Mouse (Mus musculus): ENCODE measurements at regions not wholly inside any gene's neighbourhood (a gene's known extent, or its start where the extent isn't known, plus 50 kb on each side); places are given as distances from the start of the nearest gene placed in this dataset.
"Not testable (repeated sequence)": the region's sequence is repeated elsewhere in the genome, so short reads cannot be mapped to it uniquely, and the experiment has no call there.

DNA sequence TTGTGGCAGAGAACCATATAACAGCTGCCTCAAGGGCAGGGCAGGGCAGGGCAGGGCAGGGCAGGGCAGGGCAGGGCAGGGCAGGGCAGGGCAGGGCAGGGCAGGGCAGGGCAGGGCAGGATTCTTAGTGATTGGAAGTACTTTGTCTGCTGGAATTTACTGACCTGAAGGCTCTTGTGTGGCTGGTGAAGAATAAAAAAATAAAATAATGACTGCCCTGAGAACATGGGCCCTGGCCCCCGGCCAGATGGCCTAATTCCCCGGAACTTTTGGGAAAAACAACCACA, 169.3 kb downstream of the Qk start:
- DNase-seq (ENCODE audit: low spot score, missing footprints); H3K9ac ChIP-seq (ENCODE audit: low read length); H3K4me3 ChIP-seq (ENCODE audit: low read depth, low read length); H3K9me3 ChIP-seq (ENCODE audit: control insufficient read depth, low read length); ATAC-seq (ENCODE audit: low FRiP score); H3K27me3 ChIP-seq (ENCODE audit: control insufficient read depth, insufficient read depth, low read length); H3K4me2 ChIP-seq; H3K36me3 ChIP-seq (ENCODE audit: control insufficient read depth, insufficient read depth, low read length); H3K27ac ChIP-seq (ENCODE audit: low read depth, low read length): not testable (repeated sequence)
- 89% methylated on average over 1 of the region's 2 CpGs for WGBS
- peaks cover 11% of the 10 kb centered on the region for H3K4me1 ChIP-seq (ENCODE audit: control insufficient read depth, insufficient read depth, low read length)

GRCm38 (mm10) chr17:10149682-10150402, 169.8 kb downstream of the Qk start:
- no peaks in the 10 kb centered on the region for H3K9me3 ChIP-seq (ENCODE audit: control insufficient read depth, low read length)
- H3K36me3 ChIP-seq (ENCODE audit: control insufficient read depth, insufficient read depth, low read length): no peaks in the 10 kb centered on the region
- 66% methylated on average over 8 of the region's 8 CpGs for WGBS
- DNase-seq (ENCODE audit: low spot score, missing footprints) (peak; percentile 80), ATAC-seq (ENCODE audit: low FRiP score) (no peak)
- no peak overlapping the region for H3K4me2 ChIP-seq
- H3K27ac ChIP-seq (ENCODE audit: low read depth, low read length): no peak overlapping the region
- H3K4me1 ChIP-seq (ENCODE audit: control insufficient read depth, insufficient read depth, low read length): peaks cover 11% of the 10 kb centered on the region
- no peaks in the 10 kb centered on the region for H3K27me3 ChIP-seq (ENCODE audit: control insufficient read depth, insufficient read depth, low read length)
- H3K9ac ChIP-seq (ENCODE audit: low read length): no peak overlapping the region
- H3K4me3 ChIP-seq (ENCODE audit: low read depth, low read length): no peak overlapping the region

- Histone ChIP-seq H3K27me3 (ENCODE audit: control insufficient read depth, insufficient read depth, low read length) (no peaks in the 10 kb centered on the region), H3K9me3 (ENCODE audit: control insufficient read depth, low read length) (no peaks in the 10 kb centered on the region), H3K27ac (ENCODE audit: low read depth, low read length) (no peak overlapping the region), H3K4me2 (no peak overlapping the region), H3K4me1 (ENCODE audit: control insufficient read depth, insufficient read depth, low read length) (peaks cover 11% of the 10 kb centered on the region), H3K4me3 (ENCODE audit: low read depth, low read length) (no peak overlapping the region), H3K9ac (ENCODE audit: low read length) (peak overlapping the region; percentile 24; the same call in 1 of the 2 replicates), H3K36me3 (ENCODE audit: control insufficient read depth, insufficient read depth, low read length) (no peaks in the 10 kb centered on the region)
- DNase-seq (ENCODE audit: low spot score, missing footprints) (peak; percentile 88), ATAC-seq (ENCODE audit: low FRiP score) (peak; percentile 88)
- 16% methylated on average over 8 of the region's 8 CpGs for WGBS
These were observed 172.5 kb downstream of the Qk start for GRCm38 (mm10) chr17:10147106-10147505.

GRCm38 (mm10) chr17:10146576-10146975, 173.1 kb downstream of the Qk start:
- Histone ChIP-seq H3K27me3 (ENCODE audit: control insufficient read depth, insufficient read depth, low read length) (no peaks in the 10 kb centered on the region), H3K9me3 (ENCODE audit: control insufficient read depth, low read length) (no peaks in the 10 kb centered on the region), H3K27ac (ENCODE audit: low read depth, low read length) (no peak overlapping the region), H3K4me3 (ENCODE audit: low read depth, low read length) (no peak overlapping the region), H3K9ac (ENCODE audit: low read length) (no peak overlapping the region), H3K4me1 (ENCODE audit: control insufficient read depth, insufficient read depth, low read length) (peaks cover 11% of the 10 kb centered on the region), H3K4me2 (no peak overlapping the region), H3K36me3 (ENCODE audit: control insufficient read depth, insufficient read depth, low read length) (no peaks in the 10 kb centered on the region)
- ATAC-seq (ENCODE audit: low FRiP score): no peak
- 77% methylated on average over 3 of the region's 3 CpGs for WGBS
- no peak for DNase-seq (ENCODE audit: low spot score, missing footprints)

DNA sequence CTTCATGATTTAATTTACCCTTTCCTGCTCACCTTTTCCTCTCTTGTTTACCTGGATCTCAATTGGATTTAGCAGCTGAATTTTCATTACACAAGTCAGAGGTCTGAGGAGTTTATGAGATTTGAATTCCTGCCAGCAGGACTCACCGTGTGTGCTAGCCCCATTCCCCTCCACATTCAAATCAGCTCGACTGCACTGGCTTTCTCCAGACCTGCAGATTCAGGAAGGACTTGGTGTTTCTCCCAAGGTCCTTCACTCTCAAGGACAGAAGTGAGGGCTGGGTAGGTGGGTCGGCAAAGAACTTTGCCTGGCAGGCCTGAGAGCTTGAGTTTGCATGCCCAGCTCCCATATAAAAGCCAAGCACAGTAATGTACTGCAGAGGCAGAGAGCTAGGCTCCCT, 180.8 kb downstream of the Qk start:
- Histone ChIP-seq H3K9me3 (ENCODE audit: control insufficient read depth, low read length) (no peaks in the 10 kb centered on the region), H3K4me3 (ENCODE audit: low read depth, low read length) (no peak overlapping the region), H3K27me3 (ENCODE audit: control insufficient read depth, insufficient read depth, low read length) (no peaks in the 10 kb centered on the region), H3K4me2 (no peak overlapping the region), H3K9ac (ENCODE audit: low read length) (no peak overlapping the region), H3K27ac (ENCODE audit: low read depth, low read length) (no peak overlapping the region), H3K4me1 (ENCODE audit: control insufficient read depth, insufficient read depth, low read length) (no peaks in the 10 kb centered on the region), H3K36me3 (ENCODE audit: control insufficient read depth, insufficient read depth, low read length) (no peaks in the 10 kb centered on the region)
- no peak for ATAC-seq (ENCODE audit: low FRiP score)
- no peak for DNase-seq (ENCODE audit: low spot score, missing footprints)
- 66% methylated on average over 3 of the region's 3 CpGs for WGBS

DNA sequence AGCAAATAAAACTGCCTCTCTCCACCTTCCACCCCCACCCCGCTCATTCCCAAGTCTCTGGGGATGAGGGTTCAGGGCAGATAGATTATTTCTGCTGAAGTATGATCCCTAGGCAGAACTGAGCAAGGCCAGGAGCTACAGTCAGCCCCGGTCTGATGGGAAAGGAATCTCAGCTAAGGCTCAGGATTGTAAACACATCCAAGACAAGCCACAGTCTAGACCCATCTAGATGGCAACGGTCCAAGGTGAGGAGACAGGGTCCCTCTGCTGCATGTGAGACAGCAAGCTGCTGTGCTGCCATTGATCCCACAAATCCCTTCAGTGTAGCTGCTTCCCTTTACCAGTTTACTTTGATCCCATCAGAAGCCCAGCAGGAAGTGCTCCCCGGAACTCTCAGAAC, 181.3 kb downstream of the Qk start:
- H3K4me2 ChIP-seq: no peak overlapping the region
- H3K27ac ChIP-seq (ENCODE audit: low read depth, low read length): no peak overlapping the region
- DNase-seq (ENCODE audit: low spot score, missing footprints): no peak
- H3K9me3 ChIP-seq (ENCODE audit: control insufficient read depth, low read length): no peaks in the 10 kb centered on the region
- no peak overlapping the region for H3K9ac ChIP-seq (ENCODE audit: low read length)
- WGBS: 73% methylated on average over 4 of the region's 4 CpGs
- no peak for ATAC-seq (ENCODE audit: low FRiP score)
- no peaks in the 10 kb centered on the region for H3K4me1 ChIP-seq (ENCODE audit: control insufficient read depth, insufficient read depth, low read length)
- no peaks in the 10 kb centered on the region for H3K36me3 ChIP-seq (ENCODE audit: control insufficient read depth, insufficient read depth, low read length)
- H3K4me3 ChIP-seq (ENCODE audit: low read depth, low read length): no peak overlapping the region
- no peaks in the 10 kb centered on the region for H3K27me3 ChIP-seq (ENCODE audit: control insufficient read depth, insufficient read depth, low read length)

DNA sequence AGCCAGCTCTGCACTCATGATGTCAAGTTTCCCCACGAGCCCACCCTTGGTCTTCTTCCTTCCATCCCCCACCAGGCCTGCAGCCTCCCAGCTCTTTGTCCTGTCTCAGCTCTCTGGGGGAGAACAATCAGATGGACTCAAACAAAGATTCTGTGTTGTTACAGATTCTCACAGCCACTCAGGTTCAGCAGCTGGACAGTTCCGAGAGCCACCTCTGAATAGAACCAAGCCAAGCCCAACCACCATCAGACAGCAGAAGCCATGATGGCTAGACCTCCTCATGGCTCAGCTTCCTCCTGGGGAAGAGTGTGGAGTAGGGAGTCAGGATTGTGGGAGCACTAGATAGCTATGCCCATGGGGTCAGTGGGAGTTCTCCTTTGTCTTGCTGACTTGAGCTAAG, 184.5 kb downstream of the Qk start:
- ATAC-seq (ENCODE audit: low FRiP score) (no peak), DNase-seq (ENCODE audit: low spot score, missing footprints) (no peak)
- WGBS: 75% methylated on average over 2 of the region's 2 CpGs
- Histone ChIP-seq H3K9ac (ENCODE audit: low read length) (no peak overlapping the region), H3K27me3 (ENCODE audit: control insufficient read depth, insufficient read depth, low read length) (no peaks in the 10 kb centered on the region), H3K4me2 (no peak overlapping the region), H3K27ac (ENCODE audit: low read depth, low read length) (no peak overlapping the region), H3K4me3 (ENCODE audit: low read depth, low read length) (no peak overlapping the region), H3K4me1 (ENCODE audit: control insufficient read depth, insufficient read depth, low read length) (no peaks in the 10 kb centered on the region), H3K36me3 (ENCODE audit: control insufficient read depth, insufficient read depth, low read length) (no peaks in the 10 kb centered on the region), H3K9me3 (ENCODE audit: control insufficient read depth, low read length) (no peaks in the 10 kb centered on the region)

- H3K27ac ChIP-seq (ENCODE audit: low read depth, low read length): no peak overlapping the region
- no peak overlapping the region for H3K9ac ChIP-seq (ENCODE audit: low read length)
- H3K27me3 ChIP-seq (ENCODE audit: control insufficient read depth, insufficient read depth, low read length): no peaks in the 10 kb centered on the region
- ATAC-seq (ENCODE audit: low FRiP score) (no peak), DNase-seq (ENCODE audit: low spot score, missing footprints) (no peak)
- H3K4me1 ChIP-seq (ENCODE audit: control insufficient read depth, insufficient read depth, low read length): no peaks in the 10 kb centered on the region
- no peak overlapping the region for H3K4me3 ChIP-seq (ENCODE audit: low read depth, low read length)
- no peaks in the 10 kb centered on the region for H3K9me3 ChIP-seq (ENCODE audit: control insufficient read depth, low read length)
- WGBS: 65% methylated on average over 8 of the region's 8 CpGs
- H3K4me2 ChIP-seq: no peak overlapping the region
- H3K36me3 ChIP-seq (ENCODE audit: control insufficient read depth, insufficient read depth, low read length): no peaks in the 10 kb centered on the region
These were observed 191.1 kb downstream of the Qk start for GRCm38 (mm10) chr17:10128591-10128990.

DNA sequence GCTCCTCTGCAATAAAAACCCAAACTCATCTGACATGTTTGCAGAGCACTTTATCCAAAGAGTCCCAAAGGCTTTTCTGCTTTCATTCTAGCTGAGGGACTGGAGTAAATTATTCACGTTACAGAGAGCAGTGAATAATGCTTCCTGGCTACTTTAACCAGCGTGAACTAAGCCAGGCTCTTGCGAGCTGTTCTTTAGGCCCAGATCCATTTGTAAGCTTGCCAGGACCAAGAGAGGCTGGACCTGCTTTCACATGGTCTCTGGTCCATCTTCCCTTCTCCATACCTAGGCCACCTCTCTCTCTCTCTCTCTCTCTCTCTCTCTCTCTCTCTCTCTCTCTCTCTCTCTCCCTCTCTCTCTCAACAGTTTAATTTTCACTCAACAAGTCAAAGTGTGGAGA, 197.2 kb downstream of the Qk start:
- no peak overlapping the region for H3K4me2 ChIP-seq
- H3K4me1 ChIP-seq (ENCODE audit: control insufficient read depth, insufficient read depth, low read length): no peaks in the 10 kb centered on the region
- WGBS: 78% methylated on average over 3 of the region's 3 CpGs
- no peak for ATAC-seq (ENCODE audit: low FRiP score)
- H3K27ac ChIP-seq (ENCODE audit: low read depth, low read length): no peak overlapping the region
- H3K27me3 ChIP-seq (ENCODE audit: control insufficient read depth, insufficient read depth, low read length): no peaks in the 10 kb centered on the region
- H3K9me3 ChIP-seq (ENCODE audit: control insufficient read depth, low read length): no peaks in the 10 kb centered on the region
- H3K36me3 ChIP-seq (ENCODE audit: control insufficient read depth, insufficient read depth, low read length): no peaks in the 10 kb centered on the region
- no peak overlapping the region for H3K4me3 ChIP-seq (ENCODE audit: low read depth, low read length)
- no peak for DNase-seq (ENCODE audit: low spot score, missing footprints)
- no peak overlapping the region for H3K9ac ChIP-seq (ENCODE audit: low read length)
